8 mouse cellular contexts compared by ENCODE assay signal in the genomic region with DNA sequence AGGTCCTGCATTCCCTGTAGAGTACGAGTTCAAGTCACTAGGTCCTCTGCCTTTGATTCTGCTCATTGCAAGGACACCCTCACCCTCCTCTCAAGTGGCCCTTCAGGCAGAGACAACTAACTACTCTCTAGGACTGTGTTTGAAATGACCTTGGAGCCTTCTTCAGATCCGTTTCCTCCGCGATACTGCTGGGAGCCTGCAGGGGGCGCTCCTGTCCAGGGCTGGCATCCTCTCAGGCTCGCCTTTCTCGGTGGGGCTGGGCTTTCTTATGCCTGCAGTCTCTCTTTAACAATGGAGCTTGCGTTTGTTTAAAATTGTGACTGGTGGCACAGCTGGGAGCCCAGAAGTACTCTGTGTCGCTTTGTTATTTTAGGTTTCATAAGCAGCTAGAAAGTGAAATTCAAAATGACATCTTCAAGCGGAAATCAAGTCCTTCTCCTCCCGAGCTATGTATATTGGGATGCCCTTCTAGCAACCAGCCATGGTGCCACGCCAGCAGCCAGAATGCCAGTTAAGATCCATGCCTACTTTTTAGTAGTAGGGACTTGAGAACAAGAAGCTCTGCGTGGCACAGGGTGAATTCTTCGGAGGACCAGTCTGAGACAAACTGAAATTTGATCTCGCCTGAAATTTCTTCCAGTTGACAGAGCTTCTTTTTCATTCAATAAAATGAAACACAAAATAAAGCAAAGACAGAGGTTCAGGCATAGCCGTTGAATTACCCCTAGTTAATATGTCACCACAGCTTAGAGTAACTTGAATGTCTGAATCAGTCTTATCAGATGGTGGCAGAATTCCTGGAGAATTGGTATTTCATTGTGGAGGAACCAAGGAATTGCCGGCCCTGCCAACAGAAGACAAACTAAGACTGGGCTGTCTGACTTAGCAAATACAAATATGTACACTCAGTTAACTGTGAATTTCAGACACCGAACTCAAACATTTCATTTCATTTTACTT. TPM values are rescaled to one million over a fixed set of nuclear protein-coding genes. Genes with fewer than 3 reads are reported as not detected.
DNase-seq lines count a peak whose midpoint lies in the region; ATAC-seq and TF ChIP-seq lines count a peak whose summit lies in the region.

No protein-coding gene starts in this region.

- peak; percentile 79 for DNase-seq in MEL (ENCODE audit: low read depth, low spot score)
- peak; percentile 75 to 86 for DNase-seq in cerebellum, adult 2 months
- peak; percentile 67 for DNase-seq in forelimb bud, embryonic 11.5 days (ENCODE audit: low read depth, low spot score)
- peak; percentile 77 for DNase-seq in layer of hippocampus, adult 9-10 months (ENCODE audit: low spot score)
- peak; percentile 60 for DNase-seq in ovary, adult 18-20 months (ENCODE audit: low spot score)
- peak; percentile 82 for DNase-seq in thymus, adult 2 months

- no peak overlapping the region for H3K27ac ChIP-seq in MEL (ENCODE audit: control insufficient read depth, low read depth, low read length)
- H3K27ac ChIP-seq in cerebellum, adult 2 months (ENCODE audit: insufficient read depth, low read length): no peak overlapping the region
- H3K27ac ChIP-seq in lung, embryonic 15.5 days: peak overlapping the region; percentile 79
- H3K27ac ChIP-seq in thymus, adult 2 months (ENCODE audit: control insufficient read depth, insufficient read depth, low read length): no peak overlapping the region

- H3K9me3 ChIP-seq in MEL (replicated peaks; ENCODE audit: insufficient read depth, low read length): no peaks in the 10 kb centered on the region
- no peaks in the 10 kb centered on the region for H3K9me3 ChIP-seq in lung, embryonic 15.5 days

- H3K79me2 ChIP-seq in MEL (ENCODE audit: control insufficient read depth, insufficient read depth, low read length, poor library complexity): no peaks in the 10 kb centered on the region

- peak overlapping the region; percentile 31 to 50; a peak in 3 of 4 replicates for H3K4me3 ChIP-seq in MEL (ENCODE audit: control insufficient read depth in 1 of 2, insufficient read depth in 1 of 2, low read depth in 2 of 2, low read length in 2 of 2)
- H3K4me3 ChIP-seq in cerebellum, adult 2 months (replicated peaks; ENCODE audit: insufficient read depth, low read depth, low read length): peak overlapping the region; percentile 13
- peak overlapping the region; percentile 30 for H3K4me3 ChIP-seq in lung, embryonic 15.5 days
- no peak overlapping the region for H3K4me3 ChIP-seq in thymus, adult 2 months (ENCODE audit: control insufficient read depth, insufficient read depth, low read length)

- H3K4me1 ChIP-seq in MEL (ENCODE audit: control insufficient read depth in 1 of 2, insufficient read depth in 2 of 2, low read length in 2 of 2): 0 out of 4 replicates have a peak, but pooled peaks cover 0 to 3% of the 10 kb centered on the region in 2 experiments
- no peaks in the 10 kb centered on the region for H3K4me1 ChIP-seq in cerebellum, adult 2 months (ENCODE audit: control insufficient read depth, insufficient read depth, low read length)
- peaks cover 11% of the 10 kb centered on the region; the same call in 1 of the 2 replicates for H3K4me1 ChIP-seq in lung, embryonic 15.5 days
- no peaks in the 10 kb centered on the region for H3K4me1 ChIP-seq in thymus, adult 2 months (replicated peaks; ENCODE audit: control insufficient read depth, insufficient read depth, low read length)

- peaks cover 6 to 13% of the 10 kb centered on the region in 2 experiments for H3K27me3 ChIP-seq in MEL (ENCODE audit: control insufficient read depth in 1 of 2, insufficient read depth in 2 of 2, low read length in 2 of 2)
- H3K27me3 ChIP-seq in cerebellum, adult 2 months (ENCODE audit: control insufficient read depth, insufficient read depth, low read length): no peaks in the 10 kb centered on the region
- no peaks in the 10 kb centered on the region for H3K27me3 ChIP-seq in lung, embryonic 15.5 days
- no peaks in the 10 kb centered on the region for H3K27me3 ChIP-seq in thymus, adult 2 months (ENCODE audit: control insufficient read depth, insufficient read depth, low read length)

- H3K36me3 ChIP-seq in MEL (ENCODE audit: control insufficient read depth in 1 of 2, insufficient read depth in 2 of 2, low read length in 2 of 2): no peaks in the 10 kb centered on the region
- H3K36me3 ChIP-seq in lung, embryonic 15.5 days: no peaks in the 10 kb centered on the region
- H3K36me3 ChIP-seq in thymus, adult 2 months (ENCODE audit: control insufficient read depth, insufficient read depth, low read length): no peaks in the 10 kb centered on the region

- H3K9ac ChIP-seq in MEL (ENCODE audit: control insufficient read depth, low read depth, low read length, poor library complexity, severe bottlenecking): peak overlapping the region; percentile 29; the same call in 1 of the 2 replicates
- peak overlapping the region; percentile 4; the same call in 1 of the 2 replicates for H3K9ac ChIP-seq in lung, embryonic 15.5 days

- peak overlapping the region; percentile 52 for H3K4me2 ChIP-seq in lung, embryonic 15.5 days

- no peak for TF ChIP-seq POLR2A in MEL (IDR thresholded peaks at IDR 0.05; ENCODE audit: control insufficient read depth in 1 of 2, insufficient read depth in 1 of 2, low read depth in 1 of 2, low read length in 2 of 2, poor library complexity in 1 of 2)
- no peak for TF ChIP-seq POLR2A in cerebellum, adult 2 months (IDR thresholded peaks at IDR 0.05; ENCODE audit: borderline replicate concordance, insufficient read depth, low read length)
- TF ChIP-seq POLR2A in thymus, adult 2 months (IDR thresholded peaks at IDR 0.05; ENCODE audit: control insufficient read depth, extremely low read depth, insufficient read depth, low read length, poor library complexity): no peak

- TF ChIP-seq EP300 in MEL (IDR thresholded peaks at IDR 0.05; ENCODE audit: low read depth in 1 of 2, low read length in 2 of 2): no peak

- WGBS in cerebellum, adult 2 months: 19% methylated on average over 18 of the region's 18 CpGs
- 13% methylated on average over 18 of the region's 18 CpGs for WGBS in lung, embryonic 15.5 days
- 39% methylated on average over 18 of the region's 18 CpGs for WGBS in thymus, adult 2 months

- TF ChIP-seq RAD21 in MEL (IDR thresholded peaks at IDR 0.05; ENCODE audit: low read depth, low read length): peak; percentile 95

- TF ChIP-seq CTCF in MEL (IDR thresholded peaks at IDR 0.05 in 2 of 3, conservative IDR thresholded peaks at IDR 0.05 in 1 of 3; ENCODE audit: control insufficient read depth in 1 of 3, insufficient read depth in 1 of 3, low read depth in 2 of 3, low read length in 3 of 3, poor library complexity in 1 of 3, severe bottlenecking in 1 of 3): peak; percentile 95 to 99 (median 98)
- peak; percentile 89 for TF ChIP-seq CTCF in cerebellum, adult 2 months (IDR thresholded peaks at IDR 0.05; ENCODE audit: borderline replicate concordance, insufficient read depth, low read depth, low read length)
- peak; percentile 95 for TF ChIP-seq CTCF in thymus, adult 2 months (IDR thresholded peaks at IDR 0.05; ENCODE audit: borderline replicate concordance, control insufficient read depth, extremely low read depth, insufficient read depth, low read length, poor library complexity)

- peak; percentile 75 to 89 for ATAC-seq in hematopoietic stem cell, adult 5-6 weeks (replicated peaks in 1 of 2; ENCODE audit: insufficient read depth in 1 of 2, low FRiP score in 2 of 2, low TSS enrichment in 1 of 2, low read depth in 1 of 2, poor library complexity in 2 of 2, severe bottlenecking in 2 of 2)
- ATAC-seq in lung, embryonic 15.5 days (ENCODE audit: borderline replicate concordance, extremely low read depth, low FRiP score, low TSS enrichment): peak; percentile 71

TF ChIP-seq in MEL, 35 proteins besides CTCF, POLR2A, EP300 and RAD21:
- no peak for TF ChIP-seq SIN3A (IDR thresholded peaks at IDR 0.05; ENCODE audit: low read length)
- TF ChIP-seq ZC3H11A (IDR thresholded peaks at IDR 0.05; ENCODE audit: low read depth, low read length): peak; percentile 87
- TF ChIP-seq GABPA (IDR thresholded peaks at IDR 0.05; ENCODE audit: low read depth, low read length): no peak
- no peak for TF ChIP-seq E2F4 (IDR thresholded peaks at IDR 0.05; ENCODE audit: borderline replicate concordance, low read depth, low read length)
- no peak for TF ChIP-seq BHLHE40 (IDR thresholded peaks at IDR 0.05; ENCODE audit: borderline replicate concordance, low read depth, low read length)
- peak; percentile 87 for TF ChIP-seq SMC3 (IDR thresholded peaks at IDR 0.05; ENCODE audit: low read depth, low read length)
- no peak for TF ChIP-seq TCF12 (IDR thresholded peaks at IDR 0.05; ENCODE audit: low read depth, low read length)
- TF ChIP-seq JUND (IDR thresholded peaks at IDR 0.05; ENCODE audit: low read depth, low read length): no peak
- no peak for TF ChIP-seq TAL1 (IDR thresholded peaks at IDR 0.05; ENCODE audit: low read length)

RNA-seq across cellular contexts. Expression of a gene that starts 28.8 kb away (rescaled TPM):
- total RNA-seq in MEL (2012; rRNA removed): 15.3 and 20.3 TPM in 2 replicates
- polyA plus RNA-seq in MEL (2012; ENCODE audit: insufficient read depth in 1 of 2, insufficient read length in 2 of 2, low read depth in 1 of 2, low replicate concordance in 2 of 2, missing spikeins in 1 of 2): 100 to 1,000 TPM in 1 of 2 experiments, 10 to 100 TPM in 1; 33.8 to 353 TPM
- 38.5 and 43.3 TPM in 2 replicates for polyA plus RNA-seq in cerebellum, adult 2 months (2012; rRNA removed)
- 34.3 and 36.7 TPM in 2 replicates for total RNA-seq in hematopoietic stem cell, adult 5-6 weeks (2017)
- 16.2 and 19.2 TPM in 2 replicates for polyA plus RNA-seq in lung, embryonic 15.5 days (2015; fragmentation: Nextera tagmentation; extraction: Ambion mirVana)
- polyA plus RNA-seq in thymus, adult 2 months (2012; rRNA removed): 61.9 and 70.8 TPM in 2 replicates
